Mouse (Mus musculus) thymus, adult 2 months (tissue): ENCODE results near the gene Hes5. TPM values are rescaled to one million over a fixed set of nuclear protein-coding genes. Genes with fewer than 3 reads are reported as not detected.

Source experiments
- DNase-seq: peaks from one replicate; pipeline ENCODE4 v3.0.0; 2021
- H3K27ac ChIP-seq: fragments of 200-500 bp; 2 replicates; pipeline ENCODE4 v1.5.1; 2012; ENCODE audit warnings: low read length, control low read depth; ENCODE audit not compliant: control insufficient read depth, insufficient read depth
- H3K27me3 ChIP-seq: fragments of 200-500 bp; 2 replicates; pipeline ENCODE4 v1.6.1; 2012; ENCODE audit warnings: mild to moderate bottlenecking, low read length, moderate library complexity, mixed read lengths; ENCODE audit not compliant: control insufficient read depth, insufficient read depth
- H3K36me3 ChIP-seq: fragments of 200-500 bp; 2 replicates; pipeline ENCODE4 v1.6.1; 2012; ENCODE audit warnings: mild to moderate bottlenecking, low read length, moderate library complexity; ENCODE audit not compliant: control insufficient read depth, insufficient read depth
- H3K4me1 ChIP-seq: fragments of 200-500 bp; replicated peaks from 2 replicates; pipeline ENCODE4 v1.6.1; 2012; ENCODE audit warnings: low read length; ENCODE audit not compliant: control insufficient read depth, insufficient read depth
- H3K4me3 ChIP-seq: fragments of 200-500 bp; 2 replicates; pipeline ENCODE4 v1.5.1; 2012; ENCODE audit warnings: mild to moderate bottlenecking, low read length, control low read depth, moderate library complexity; ENCODE audit not compliant: control insufficient read depth, insufficient read depth
- CTCF ChIP-seq: fragments of 200-500 bp; IDR thresholded peaks from 2 replicates; pipeline ENCODE4 v1.5.1; 2012; ENCODE audit warnings: mild to moderate bottlenecking, control low read depth, low read length, moderate library complexity, borderline replicate concordance; ENCODE audit not compliant: control insufficient read depth, poor library complexity, insufficient read depth; ENCODE audit errors: extremely low read depth
- POLR2A ChIP-seq: fragments of 200-500 bp; IDR thresholded peaks from 2 replicates; pipeline ENCODE4 v1.6.1; 2012; ENCODE audit warnings: mild to moderate bottlenecking, low read length, control low read depth, moderate library complexity; ENCODE audit not compliant: control insufficient read depth, poor library complexity, insufficient read depth; ENCODE audit errors: extremely low read depth
- WGBS: fragments of 180-500 bp; shearing (Covaris S2); methylation state at CpG from one replicate; pipeline ENCODE4 v1.1.7; 2018; 5-methylcytosine and 5-hydroxymethylcytosine counted together
- polyA plus RNA-seq: library from polyadenylated mRNA; depleted of rRNA; stranded (reverse); fragments of >200 nt; gene quantifications from 2 replicates; pipeline ENCODE4 v1.2.3, GENCODE M21; 2012; rRNA removed

Gene Hes5
- polyA plus RNA-seq, 1 experiment: 5.6 TPM

- no peaks in the 10 kb centered on the region for H3K4me1 ChIP-seq
- DNase-seq: no peak
- TF ChIP-seq CTCF: no peak
- TF ChIP-seq POLR2A: no peak
- no peaks in the 10 kb centered on the region for H3K27me3 ChIP-seq
- 88% methylated on average over 3 of the region's 3 CpGs for WGBS
- no peaks in the 10 kb centered on the region for H3K36me3 ChIP-seq
- H3K4me3 ChIP-seq: no peak overlapping the region
- no peak overlapping the region for H3K27ac ChIP-seq
These were observed 46.9 kb downstream of the Hes5 start for GRCm38 (mm10) chr4:155007641-155008040.

GRCm38 (mm10) chr4:155008075-155008474, 47.4 kb downstream of the Hes5 start:
- H3K36me3 ChIP-seq: no peaks in the 10 kb centered on the region
- H3K27ac ChIP-seq: no peak overlapping the region
- no peaks in the 10 kb centered on the region for H3K4me1 ChIP-seq
- no peaks in the 10 kb centered on the region for H3K27me3 ChIP-seq
- TF ChIP-seq POLR2A (no peak), CTCF (no peak)
- H3K4me3 ChIP-seq: no peak overlapping the region
- no peak for DNase-seq

- Histone ChIP-seq H3K4me3 (no peak overlapping the region), H3K27ac (no peak overlapping the region), H3K4me1 (no peaks in the 10 kb centered on the region), H3K27me3 (no peaks in the 10 kb centered on the region), H3K36me3 (no peaks in the 10 kb centered on the region)
- TF ChIP-seq POLR2A: no peak
- no peak for TF ChIP-seq CTCF
- 91% methylated on average over 3 of the region's 3 CpGs for WGBS
- no peak for DNase-seq
These were observed 48.5 kb downstream of the Hes5 start for GRCm38 (mm10) chr4:155009216-155009615.

- H3K27me3 ChIP-seq: no peaks in the 10 kb centered on the region
- 90% methylated on average over 5 of the region's 5 CpGs for WGBS
- TF ChIP-seq CTCF (no peak), POLR2A (no peak)
- no peak overlapping the region for H3K4me3 ChIP-seq
- no peak overlapping the region for H3K27ac ChIP-seq
- no peaks in the 10 kb centered on the region for H3K4me1 ChIP-seq
- no peaks in the 10 kb centered on the region for H3K36me3 ChIP-seq
- no peak for DNase-seq
These were observed 50.1 kb downstream of the Hes5 start for GRCm38 (mm10) chr4:155010870-155011269.

DNA sequence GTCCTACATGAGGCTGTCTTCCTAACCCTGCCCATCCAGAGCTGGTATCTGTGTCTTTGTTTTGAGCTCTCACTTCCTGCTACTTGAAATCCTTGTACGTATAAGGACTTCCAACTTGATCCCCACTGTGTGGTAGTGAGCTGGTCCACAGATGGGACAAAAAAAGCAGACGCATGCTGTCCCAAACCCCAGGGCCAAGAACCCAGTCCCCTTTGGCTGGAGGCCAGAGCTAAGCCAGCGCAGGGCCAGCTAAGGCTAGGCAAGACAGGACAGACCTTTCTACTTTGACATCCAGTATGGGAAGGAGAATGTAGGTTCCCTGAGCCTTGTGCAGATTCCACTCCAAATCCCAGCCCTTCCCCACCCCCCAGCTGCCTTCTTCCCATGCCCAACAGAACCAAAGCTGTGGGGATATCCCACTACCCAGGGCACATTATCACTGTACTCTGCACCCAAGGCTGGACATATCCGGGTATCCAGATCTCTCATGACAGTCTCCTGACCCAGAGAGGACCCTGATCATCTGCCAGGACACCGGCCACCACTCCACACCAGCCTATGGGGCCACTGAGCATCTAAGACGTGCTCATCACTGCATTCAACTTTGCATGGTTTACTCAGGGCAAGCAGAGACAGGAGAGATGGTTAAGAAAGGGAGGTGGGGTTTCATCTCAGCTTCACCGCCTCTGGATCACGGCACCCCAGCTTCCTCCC, 50.7 kb downstream of the Hes5 start:
- H3K36me3 ChIP-seq: no peaks in the 10 kb centered on the region
- no peaks in the 10 kb centered on the region for H3K4me1 ChIP-seq
- H3K27ac ChIP-seq: no peak overlapping the region
- 87% methylated on average over 8 of the region's 8 CpGs for WGBS
- no peaks in the 10 kb centered on the region for H3K27me3 ChIP-seq
- no peak for TF ChIP-seq CTCF
- TF ChIP-seq POLR2A: no peak
- H3K4me3 ChIP-seq: no peak overlapping the region
- no peak for DNase-seq

Other genes with a start within 250 kb of the Hes5 start
- 0.18 and 0.38 TPM in 2 replicates for gene Ttc34, start 123.5 kb upstream of the Hes5 start, polyA plus RNA-seq
- 0.23 TPM in 2 replicates for gene Mmel1, start 91.3 kb upstream of the Hes5 start, polyA plus RNA-seq
- 77.1 and 105 TPM in 2 replicates for gene Fam213b, start 61.8 kb upstream of the Hes5 start, polyA plus RNA-seq
- gene Tnfrsf14, start 32.4 kb upstream of the Hes5 start, polyA plus RNA-seq: 215 and 227 TPM in 2 replicates
- 121 and 155 TPM in 2 replicates for gene Pank4, start 3.2 kb downstream of the Hes5 start, polyA plus RNA-seq
- gene Plch2, start 95.9 kb downstream of the Hes5 start, polyA plus RNA-seq: 7.6 and 10.0 TPM in 2 replicates
- 32.8 and 38.0 TPM in 2 replicates for gene Pex10, start 106.1 kb downstream of the Hes5 start, polyA plus RNA-seq
- gene Rer1, start 125.5 kb downstream of the Hes5 start, polyA plus RNA-seq: 107 and 111 TPM in 2 replicates
- gene Morn1, start 125.7 kb downstream of the Hes5 start, polyA plus RNA-seq: 3.8 and 5.0 TPM in 2 replicates